Mouse (Mus musculus) limb, embryonic 11.5 days (tissue): Measurements from ENCODE around the gene Gm39566. TPM values are rescaled to one million over a fixed set of nuclear protein-coding genes. Genes with fewer than 3 reads are reported as not detected.
"Not testable (repeated sequence)": the region's sequence is repeated elsewhere in the genome, so short reads cannot be mapped to it uniquely, and the experiment has no call there.

Source experiments
- ATAC-seq: fragments of 200-750 bp; cut with Nextera tagmentation; 2 replicates; pipeline ENCODE4 v1.8.0; 2017; ENCODE audit warnings: low read depth; ENCODE audit not compliant: insufficient number of reproducible peaks, low FRiP score, low TSS enrichment
- DNase-seq: peaks from one replicate; pipeline ENCODE4 v3.0.0-alpha.2; 2015; ENCODE audit warnings: low spot score
- H3K27ac ChIP-seq: fragments of 300-500 bp; sonication (generic); replicated peaks from 2 replicates; pipeline ENCODE4 v1.5.1; 2014; ENCODE audit warnings: low read depth, mild to moderate bottlenecking, low read length
- H3K27me3 ChIP-seq: fragments of 300-500 bp; sonication (generic); 2 replicates; pipeline ENCODE4 v1.6.1; 2014; ENCODE audit warnings: mild to moderate bottlenecking, low read length, mixed read lengths; ENCODE audit not compliant: control insufficient read depth, insufficient read depth
- H3K36me3 ChIP-seq: fragments of 300-500 bp; sonication (generic); 2 replicates; pipeline ENCODE4 v1.6.1; 2014; ENCODE audit warnings: mild to moderate bottlenecking, low read length, moderate library complexity, mixed read lengths; ENCODE audit not compliant: control insufficient read depth, insufficient read depth
- H3K4me1 ChIP-seq: fragments of 300-500 bp; sonication (generic); 2 replicates; pipeline ENCODE4 v1.6.1; 2014; ENCODE audit warnings: low read length, mixed read lengths; ENCODE audit not compliant: control insufficient read depth, insufficient read depth
- H3K4me2 ChIP-seq: fragments of 300-500 bp; sonication (generic); 2 replicates; pipeline ENCODE4 v1.6.1; 2014; ENCODE audit warnings: low read depth, mild to moderate bottlenecking, moderate library complexity; ENCODE audit not compliant: severe bottlenecking
- H3K4me3 ChIP-seq: fragments of 300-500 bp; sonication (generic); 2 replicates; pipeline ENCODE4 v1.5.1; 2014; ENCODE audit warnings: low read depth, low read length
- H3K9ac ChIP-seq: fragments of 300-500 bp; sonication (generic); 2 replicates; pipeline ENCODE4 v1.6.1; 2014; ENCODE audit warnings: mild to moderate bottlenecking, low read length
- H3K9me3 ChIP-seq: fragments of 300-500 bp; sonication (generic); 2 replicates; pipeline ENCODE4 v1.6.1; 2016; ENCODE audit warnings: low read length; ENCODE audit not compliant: control insufficient read depth
- WGBS: fragments of 180-500 bp; shearing (Covaris S2); extraction: QIAGEN DNeasy Blood & Tissue Kit; methylation state at CpG from one replicate; pipeline ENCODE4 v1.1.7; 2014; 5-methylcytosine and 5-hydroxymethylcytosine counted together
- polyA plus RNA-seq: library from polyadenylated mRNA; unstranded; fragments of >200 nt; fragmentation: Nextera tagmentation; extraction: Ambion mirVana; gene quantifications from 2 replicates; pipeline ENCODE4 v1.2.1, GENCODE M21; 2014

The Gm39566 gene
- polyA plus RNA-seq = not detected in 2 replicates

DNA sequence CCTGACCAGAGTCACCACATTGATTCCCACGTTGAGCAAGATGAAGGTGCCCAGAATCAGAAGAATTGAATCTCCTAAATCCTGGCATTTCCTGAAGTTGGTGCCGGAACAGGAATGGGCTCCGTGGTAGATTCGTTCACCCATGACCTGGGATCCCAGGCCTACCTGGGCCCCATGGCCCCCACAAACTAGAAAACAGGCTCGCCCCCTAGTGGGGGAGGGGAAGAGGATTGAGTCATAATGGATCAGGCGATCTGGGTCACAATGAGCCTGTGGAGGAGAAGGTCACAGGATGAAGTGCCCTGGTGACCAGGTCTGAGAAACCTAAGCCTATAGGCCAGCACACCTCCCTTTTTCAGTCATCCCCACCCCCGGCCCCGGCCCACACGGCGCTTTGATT lies at the start of gene Gm39566:
Gene Gm39566 (minus strand): TSS at position 144 of the 400 bp plus-strand sequence.
- ATAC-seq (no peak), DNase-seq (no peak)
- H3K9ac ChIP-seq = no peak within 1 kb of the TSS
- H3K36me3 ChIP-seq = no peaks in the 10 kb centered on the region
- H3K4me3 ChIP-seq = no peak within 1 kb of the TSS
- H3K4me1 ChIP-seq = no peaks in the 10 kb centered on the region
- no peak within 1 kb of the TSS for H3K27ac ChIP-seq
- H3K27me3 ChIP-seq = no peaks in the 10 kb centered on the region
- no peaks in the 10 kb centered on the region for H3K9me3 ChIP-seq
- no peak within 1 kb of the TSS for H3K4me2 ChIP-seq
- WGBS = 69% methylated on average over 10 of the region's 10 CpGs

DNA sequence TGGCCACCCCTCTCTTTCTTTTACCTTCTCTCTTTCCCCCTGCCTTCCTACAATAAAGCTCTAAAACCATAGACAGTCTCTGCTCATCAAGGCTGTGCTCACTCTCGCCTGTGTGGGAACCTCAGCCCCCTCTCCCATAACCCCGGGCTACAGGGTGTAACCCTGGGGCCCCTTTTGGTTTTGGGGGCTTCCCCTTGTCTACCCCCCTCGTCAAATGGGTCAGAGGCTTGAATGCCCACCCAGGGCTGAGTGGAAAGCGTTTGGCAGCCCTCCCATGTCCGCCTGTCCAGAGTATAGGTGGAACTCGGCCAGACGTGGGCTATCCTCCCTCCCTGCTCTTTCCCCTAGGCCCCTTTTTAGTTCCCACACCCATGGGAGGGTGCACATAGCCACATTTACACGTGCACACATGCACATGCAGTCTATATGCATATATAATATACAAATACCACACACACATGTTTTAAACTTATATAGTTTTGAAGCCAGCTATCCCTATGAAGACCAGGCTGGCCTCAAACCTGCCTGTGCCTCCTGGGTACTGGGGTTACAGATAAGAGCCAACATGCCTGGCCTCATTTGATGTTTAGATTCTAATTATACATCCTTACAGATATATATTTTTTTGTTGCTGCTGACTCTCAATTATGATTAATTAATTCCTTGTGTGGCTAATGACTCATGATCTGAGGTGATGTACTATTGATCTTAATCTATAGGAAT lies 49.2 kb upstream of the Gm39566 start:
- Histone ChIP-seq H3K9ac (no peak overlapping the region), H3K27me3 (peaks cover under 1% of the 10 kb centered on the region), H3K9me3 (no peaks in the 10 kb centered on the region), H3K4me3 (no peak overlapping the region), H3K4me1 (no peaks in the 10 kb centered on the region), H3K36me3 (no peaks in the 10 kb centered on the region), H3K27ac (no peak overlapping the region), H3K4me2 (no peak overlapping the region)
- DNase-seq = no peak
- 55% methylated on average over 8 of the region's 8 CpGs for WGBS
- ATAC-seq = no peak

DNA sequence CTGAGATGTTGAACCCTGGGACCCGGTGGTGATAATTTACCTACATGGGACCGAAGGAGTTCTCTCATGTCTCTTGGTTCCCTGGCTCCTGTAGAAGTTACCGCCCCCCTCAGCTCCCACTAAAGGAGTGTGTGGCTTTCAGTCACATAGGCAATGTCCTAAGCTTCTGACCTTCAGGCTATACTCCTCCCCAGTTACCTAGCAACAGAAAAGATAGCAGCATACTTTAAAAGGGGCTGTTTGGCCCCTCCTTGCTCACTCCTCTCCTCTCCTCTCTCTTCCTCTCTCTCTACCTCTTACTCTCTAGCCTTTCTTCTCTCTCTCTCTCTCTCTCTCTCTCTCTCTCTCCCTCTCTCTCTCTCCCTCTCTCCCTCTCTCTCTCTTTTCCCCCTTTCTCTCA lies 48.6 kb upstream of the Gm39566 start:
- ATAC-seq, H3K36me3 ChIP-seq, DNase-seq, H3K4me2 ChIP-seq, H3K9ac ChIP-seq, H3K27me3 ChIP-seq, H3K27ac ChIP-seq, H3K4me1 ChIP-seq, H3K9me3 ChIP-seq, H3K4me3 ChIP-seq: not testable (repeated sequence)
- 85% methylated on average over 3 of the region's 3 CpGs for WGBS

DNA sequence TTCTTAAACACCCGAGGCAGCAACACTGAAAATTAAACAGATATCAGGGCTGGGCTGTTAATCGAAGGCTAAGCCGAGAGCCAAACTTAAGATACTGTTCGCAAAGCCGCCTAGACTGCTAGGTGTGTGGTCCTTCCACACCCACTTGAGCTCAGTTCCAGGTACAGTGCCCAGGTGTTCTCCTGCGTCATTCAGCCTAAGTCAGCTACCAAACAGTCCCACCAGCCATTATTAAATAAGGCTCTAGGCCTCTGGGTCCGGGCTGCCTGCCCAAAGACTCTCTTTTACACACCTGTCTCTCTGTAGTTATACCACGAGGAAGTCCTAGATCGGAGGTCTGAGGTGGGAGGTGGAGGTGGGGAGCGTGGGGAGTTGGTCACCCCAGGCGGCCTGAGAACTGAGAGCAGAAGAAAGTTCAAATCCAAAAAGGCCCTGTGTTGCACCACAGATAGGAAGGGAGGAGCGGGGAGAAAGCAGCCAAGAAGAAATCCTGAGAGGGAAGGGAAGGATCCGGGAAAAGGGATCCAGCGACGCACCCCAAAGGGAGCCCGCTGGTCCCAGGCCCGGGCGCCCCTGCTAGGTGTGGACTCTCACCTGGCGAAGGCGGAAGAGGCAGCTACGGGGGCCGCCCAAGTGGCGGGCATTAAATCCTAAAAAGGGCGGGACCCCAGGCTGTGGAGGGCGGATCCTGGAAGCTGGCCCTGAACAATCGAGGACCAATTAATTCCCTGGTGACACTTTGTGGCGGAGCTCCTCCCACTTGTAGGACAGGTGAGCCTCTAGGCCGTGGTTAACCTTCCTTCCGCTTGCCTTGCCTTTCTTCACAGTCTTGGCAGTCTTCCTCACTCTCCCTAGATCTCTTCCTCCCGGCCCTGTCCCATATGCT lies 43.3 kb upstream of the Gm39566 start, which contains the start of gene Tnk1:
Gene Tnk1 (minus strand): TSS at position 618 of the 886 bp plus-strand sequence.
- Histone ChIP-seq H3K4me1 (no peaks in the 10 kb centered on the region), H3K36me3 (no peaks in the 10 kb centered on the region), H3K9ac (no peak within 1 kb of the TSS), H3K27me3 (peaks cover 18% of the 10 kb centered on the region), H3K4me3 (no peak within 1 kb of the TSS), H3K4me2 (no peak within 1 kb of the TSS), H3K9me3 (no peaks in the 10 kb centered on the region), H3K27ac (no peak within 1 kb of the TSS)
- WGBS = 19% methylated on average over 29 of the region's 30 CpGs
- ATAC-seq (no peak), DNase-seq (no peak)

DNA sequence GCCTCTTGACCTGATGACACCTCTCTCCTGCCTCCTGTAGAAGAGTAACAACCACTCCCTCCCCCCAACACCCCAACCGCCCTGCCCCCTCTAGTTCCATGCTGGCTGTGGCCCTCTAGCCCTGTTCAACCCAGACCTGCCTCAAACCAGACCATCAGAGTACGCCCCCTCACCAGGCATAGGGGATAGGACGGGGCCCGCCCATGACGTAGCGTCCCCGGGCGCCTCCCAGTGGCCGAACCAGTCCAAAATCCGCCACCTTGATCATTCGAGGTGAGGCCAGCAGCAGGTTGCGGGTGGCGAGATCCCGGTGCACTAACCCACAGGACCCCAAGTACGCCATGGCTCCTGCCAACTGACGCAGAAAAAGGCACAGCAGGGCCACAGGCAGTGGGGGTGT lies 40.2 kb upstream of the Gm39566 start:
- H3K27ac ChIP-seq = no peak overlapping the region
- H3K4me3 ChIP-seq = no peak overlapping the region
- H3K4me1 ChIP-seq = no peaks in the 10 kb centered on the region
- H3K9ac ChIP-seq = no peak overlapping the region
- no peak overlapping the region for H3K4me2 ChIP-seq
- DNase-seq = peak; percentile 76
- 20% methylated on average over 16 of the region's 16 CpGs for WGBS
- peaks cover 9% of the 10 kb centered on the region; the same call in 1 of the 2 replicates for H3K36me3 ChIP-seq
- peaks cover 18% of the 10 kb centered on the region for H3K27me3 ChIP-seq
- no peaks in the 10 kb centered on the region for H3K9me3 ChIP-seq
- peak; percentile 81; the same call in 1 of the 2 replicates for ATAC-seq

DNA sequence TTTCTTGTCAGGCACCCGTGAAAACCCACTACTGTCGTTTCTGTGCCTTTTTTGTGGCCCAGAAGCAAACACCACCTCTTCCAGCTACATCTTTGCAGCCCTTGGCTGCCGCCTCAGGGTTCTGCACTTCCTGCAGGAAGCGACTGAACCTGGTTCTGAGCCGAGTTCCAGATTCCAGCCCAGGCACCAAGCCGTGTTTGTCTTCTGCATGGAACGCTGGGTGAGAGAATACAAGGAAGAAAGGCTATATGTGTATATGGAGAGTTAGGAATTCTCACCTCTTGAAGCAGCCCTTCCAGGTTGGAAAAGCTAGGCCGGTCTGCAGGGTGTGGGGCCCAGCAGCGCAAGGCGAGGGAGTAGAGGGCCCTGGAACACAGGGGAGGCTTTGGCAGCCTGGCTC lies 39.6 kb upstream of the Gm39566 start:
- Histone ChIP-seq H3K27ac (no peak overlapping the region; the same call in 1 of the 2 replicates), H3K4me2 (no peak overlapping the region)

DNA sequence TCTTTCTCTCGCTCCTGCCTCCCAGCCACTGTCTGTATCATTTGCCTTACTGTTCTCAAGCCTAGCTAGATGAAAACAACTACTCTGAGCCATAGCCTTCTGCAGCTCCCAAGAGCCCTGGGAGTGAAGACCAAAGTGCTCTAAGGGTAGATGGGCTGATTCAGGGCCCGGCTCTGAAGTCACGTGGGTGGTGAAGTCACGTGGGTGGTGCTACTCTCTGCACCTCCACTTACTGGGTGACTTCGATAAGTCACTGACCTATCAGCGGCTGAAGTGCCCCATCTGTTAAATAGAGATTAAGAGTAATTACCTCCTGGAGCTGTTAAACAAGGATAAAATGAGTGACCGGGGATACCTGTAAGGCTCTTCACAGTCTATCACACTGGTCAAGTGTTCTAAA lies 38.9 kb upstream of the Gm39566 start:
- Histone ChIP-seq H3K9me3 (no peaks in the 10 kb centered on the region), H3K4me1 (no peaks in the 10 kb centered on the region), H3K9ac (no peak overlapping the region), H3K27me3 (peaks cover 14% of the 10 kb centered on the region), H3K4me2 (no peak overlapping the region), H3K4me3 (no peak overlapping the region), H3K27ac (no peak overlapping the region), H3K36me3 (peaks cover 15% of the 10 kb centered on the region)
- no peak for DNase-seq
- 73% methylated on average over 7 of the region's 7 CpGs for WGBS
- ATAC-seq = no peak

More for the DNA sequence above, 39.6 kb upstream of the Gm39566 start:
- 88% methylated on average over 10 of the region's 10 CpGs for WGBS
- Histone ChIP-seq H3K36me3 (peaks cover 13% of the 10 kb centered on the region), H3K9ac (no peak overlapping the region), H3K4me1 (no peaks in the 10 kb centered on the region), H3K4me3 (no peak overlapping the region), H3K9me3 (no peaks in the 10 kb centered on the region), H3K27me3 (peaks cover 18% of the 10 kb centered on the region)
- DNase-seq = no peak
- no peak for ATAC-seq

DNA sequence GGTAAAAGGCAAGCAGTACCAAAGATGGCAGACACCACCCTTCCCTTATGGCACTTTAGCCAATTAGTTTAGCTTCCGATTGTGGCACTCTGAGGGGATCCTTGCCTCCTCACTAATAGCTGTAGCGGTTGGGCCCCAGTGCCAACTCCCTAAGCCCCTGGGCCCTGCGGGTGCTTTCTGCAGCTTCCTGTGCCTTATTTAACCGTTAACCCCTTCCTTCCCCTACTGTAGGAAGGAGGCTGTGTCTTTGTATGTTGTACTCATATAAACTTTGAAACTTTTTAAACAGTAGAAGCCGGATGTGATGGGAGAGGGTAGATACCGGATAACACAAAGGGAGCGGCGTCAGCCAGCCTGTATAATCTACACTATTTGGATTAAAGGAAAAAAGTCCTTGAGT lies 35.7 kb upstream of the Gm39566 start:
- Histone ChIP-seq H3K4me2 (no peak overlapping the region), H3K36me3 (peaks cover 15% of the 10 kb centered on the region), H3K9ac (no peak overlapping the region), H3K27ac (no peak overlapping the region), H3K9me3 (no peaks in the 10 kb centered on the region), H3K27me3 (no peaks in the 10 kb centered on the region), H3K4me3 (no peak overlapping the region), H3K4me1 (peaks cover 11% of the 10 kb centered on the region)
- DNase-seq (no peak), ATAC-seq (no peak)
- WGBS = 77% methylated on average over 8 of the region's 8 CpGs
